Mouse (Mus musculus) hindbrain, embryonic 16.5 days (tissue): ENCODE measurements at regions not wholly inside any gene's neighbourhood (a gene's known extent, or its start where the extent isn't known, plus 50 kb on each side); places are given as distances from the start of the nearest gene placed in this dataset.
"Not testable (repeated sequence)": the region's sequence is repeated elsewhere in the genome, so short reads cannot be mapped to it uniquely, and the experiment has no call there.

Experiments
- ATAC-seq: fragments of 200-750 bp; cut with Nextera tagmentation; 2 replicates; pipeline ENCODE4 v1.8.0; 2017; ENCODE audit warnings: moderate TSS enrichment, moderate library complexity
- H3K27ac ChIP-seq: fragments of 300-500 bp; sonication (generic); 2 replicates; pipeline ENCODE4 v1.5.1; 2014; ENCODE audit warnings: low read depth, mild to moderate bottlenecking, control low read depth, low read length, moderate library complexity
- H3K27me3 ChIP-seq: fragments of 300-500 bp; sonication (generic); replicated peaks from 2 replicates; pipeline ENCODE4 v1.6.1; 2014; ENCODE audit warnings: low read length; ENCODE audit not compliant: control insufficient read depth, insufficient read depth
- H3K36me3 ChIP-seq: fragments of 300-500 bp; sonication (generic); 2 replicates; pipeline ENCODE4 v1.6.1; 2014; ENCODE audit warnings: mild to moderate bottlenecking, low read length, moderate library complexity, mixed read lengths; ENCODE audit not compliant: control insufficient read depth, insufficient read depth
- H3K4me1 ChIP-seq: fragments of 300-500 bp; sonication (generic); 2 replicates; pipeline ENCODE4 v1.6.1; 2014; ENCODE audit warnings: low read depth, low read length; ENCODE audit not compliant: control insufficient read depth, insufficient read depth
- H3K4me2 ChIP-seq: fragments of 300-500 bp; sonication (generic); 2 replicates; pipeline ENCODE4 v1.6.1; 2014; ENCODE audit warnings: mild to moderate bottlenecking, low read length, control low read depth, moderate library complexity
- H3K4me3 ChIP-seq: fragments of 300-500 bp; sonication (generic); 2 replicates; pipeline ENCODE4 v1.5.1; 2014; ENCODE audit warnings: mild to moderate bottlenecking, low read length, control low read depth, moderate library complexity
- H3K9ac ChIP-seq: fragments of 300-500 bp; sonication (generic); 2 replicates; pipeline ENCODE4 v1.6.1; 2014; ENCODE audit warnings: low read depth, mild to moderate bottlenecking, control low read depth, low read length, moderate library complexity
- H3K9me3 ChIP-seq: fragments of 300-500 bp; sonication (generic); 2 replicates; pipeline ENCODE4 v1.6.1; 2014; ENCODE audit warnings: mild to moderate bottlenecking, low read length, moderate library complexity; ENCODE audit not compliant: control insufficient read depth
- WGBS: fragments of 180-500 bp; shearing (Covaris S2); extraction: QIAGEN DNeasy Blood & Tissue Kit; methylation state at CpG from one replicate; pipeline ENCODE4 v1.1.7; 2014; 5-methylcytosine and 5-hydroxymethylcytosine counted together

- Histone ChIP-seq H3K4me3 (no peak overlapping the region), H3K9ac (no peak overlapping the region), H3K4me2 (no peak overlapping the region), H3K27ac (peak overlapping the region; percentile 16; the same call in 1 of the 2 replicates), H3K9me3 (no peaks in the 10 kb centered on the region), H3K36me3 (no peaks in the 10 kb centered on the region), H3K4me1 (peaks cover 11% of the 10 kb centered on the region), H3K27me3 (no peaks in the 10 kb centered on the region)
- WGBS = 43% methylated on average over 14 of the region's 14 CpGs
- peak; percentile 18 for ATAC-seq
Observed at GRCm38 (mm10) chr12:69474141-69474915, 102.1 kb upstream of the Gm9887 start.

- no peak overlapping the region for H3K9ac ChIP-seq
- H3K4me1 ChIP-seq = peaks cover 11% of the 10 kb centered on the region
- no peak overlapping the region for H3K4me2 ChIP-seq
- no peaks in the 10 kb centered on the region for H3K27me3 ChIP-seq
- ATAC-seq = no peak
- H3K9me3 ChIP-seq = no peaks in the 10 kb centered on the region
- no peak overlapping the region for H3K27ac ChIP-seq
- 78% methylated on average over 13 of the region's 13 CpGs for WGBS
- H3K36me3 ChIP-seq = no peaks in the 10 kb centered on the region
- no peak overlapping the region for H3K4me3 ChIP-seq
Observed at GRCm38 (mm10) chr12:69473379-69474057, 101.3 kb upstream of the Gm9887 start.

GRCm38 (mm10) chr12:69472912-69473311 lies 100.7 kb upstream of the Gm9887 start:
- Histone ChIP-seq H3K4me1 (peaks cover 11% of the 10 kb centered on the region), H3K4me2 (no peak overlapping the region), H3K27ac (no peak overlapping the region), H3K4me3 (no peak overlapping the region), H3K9me3 (no peaks in the 10 kb centered on the region), H3K36me3 (no peaks in the 10 kb centered on the region), H3K27me3 (no peaks in the 10 kb centered on the region), H3K9ac (no peak overlapping the region)
- 91% methylated on average over 9 of the region's 9 CpGs for WGBS
- no peak for ATAC-seq

DNA sequence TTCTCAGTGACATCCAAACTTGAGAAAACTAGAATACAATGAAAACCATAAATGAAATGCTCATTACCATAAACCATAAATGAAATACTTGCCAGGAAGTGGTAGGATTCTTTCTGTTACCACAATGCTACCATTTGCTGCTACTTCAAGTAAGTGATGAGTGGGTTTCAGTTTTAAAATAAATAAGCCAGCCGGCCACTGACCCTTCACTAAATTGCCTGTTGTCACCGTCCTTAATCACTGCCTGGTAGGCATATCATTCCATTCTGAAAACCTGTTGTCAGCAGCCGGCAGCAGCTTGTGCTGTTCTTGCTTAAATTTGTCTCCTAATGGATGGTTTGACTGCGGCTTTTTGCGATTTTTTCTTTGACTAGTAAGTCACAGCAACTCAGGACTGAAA lies 99.6 kb upstream of the Gm9887 start:
- Histone ChIP-seq H3K36me3 (no peaks in the 10 kb centered on the region), H3K4me2 (no peak overlapping the region), H3K4me1 (peaks cover 8% of the 10 kb centered on the region), H3K27me3 (no peaks in the 10 kb centered on the region), H3K9ac (no peak overlapping the region), H3K4me3 (no peak overlapping the region), H3K27ac (no peak overlapping the region), H3K9me3 (no peaks in the 10 kb centered on the region)
- ATAC-seq = no peak
- WGBS = 51% methylated on average over 5 of the region's 5 CpGs

GRCm38 (mm10) chr12:69469004-69469403 lies 96.7 kb upstream of the Gm9887 start:
- no peak for ATAC-seq
- no peaks in the 10 kb centered on the region for H3K27me3 ChIP-seq
- no peaks in the 10 kb centered on the region for H3K9me3 ChIP-seq
- no peak overlapping the region for H3K27ac ChIP-seq
- H3K36me3 ChIP-seq = no peaks in the 10 kb centered on the region
- 90% methylated on average over 6 of the region's 6 CpGs for WGBS
- no peak overlapping the region for H3K4me2 ChIP-seq
- H3K9ac ChIP-seq = no peak overlapping the region
- H3K4me3 ChIP-seq = no peak overlapping the region
- no peaks in the 10 kb centered on the region for H3K4me1 ChIP-seq

- no peaks in the 10 kb centered on the region for H3K9me3 ChIP-seq
- H3K27ac ChIP-seq = no peak overlapping the region
- no peaks in the 10 kb centered on the region for H3K27me3 ChIP-seq
- 83% methylated on average over 4 of the region's 4 CpGs for WGBS
- H3K4me3 ChIP-seq = no peak overlapping the region
- H3K9ac ChIP-seq = no peak overlapping the region
- no peak for ATAC-seq
- H3K36me3 ChIP-seq = no peaks in the 10 kb centered on the region
- H3K4me1 ChIP-seq = 0 out of 2 replicates have a peak, but pooled peaks cover 3% of the 10 kb centered on the region
- no peak overlapping the region for H3K4me2 ChIP-seq
Observed at GRCm38 (mm10) chr12:69467363-69467762, 95.1 kb upstream of the Gm9887 start.

DNA sequence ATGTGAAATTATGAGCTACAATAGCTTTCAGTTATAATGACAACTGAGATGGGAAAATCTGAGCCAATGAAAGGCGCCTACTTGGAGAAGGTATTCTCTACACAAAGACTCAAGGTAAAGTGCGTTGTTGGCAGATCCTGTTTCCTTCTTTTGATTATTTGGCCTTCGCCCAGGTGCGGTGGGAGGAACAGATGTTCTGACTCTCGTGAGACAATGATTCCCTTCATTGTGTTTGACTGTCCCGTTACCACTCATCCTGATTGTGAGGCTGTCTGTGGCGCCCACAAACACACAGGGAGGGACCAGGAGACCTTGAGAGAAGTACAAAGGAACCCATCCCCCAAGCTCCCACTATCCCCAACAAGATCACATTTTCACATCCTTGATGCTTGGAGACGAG lies 92.6 kb upstream of the Gm9887 start:
- no peaks in the 10 kb centered on the region for H3K9me3 ChIP-seq
- WGBS = 79% methylated on average over 8 of the region's 8 CpGs
- H3K4me1 ChIP-seq = peaks cover 11% of the 10 kb centered on the region

DNA sequence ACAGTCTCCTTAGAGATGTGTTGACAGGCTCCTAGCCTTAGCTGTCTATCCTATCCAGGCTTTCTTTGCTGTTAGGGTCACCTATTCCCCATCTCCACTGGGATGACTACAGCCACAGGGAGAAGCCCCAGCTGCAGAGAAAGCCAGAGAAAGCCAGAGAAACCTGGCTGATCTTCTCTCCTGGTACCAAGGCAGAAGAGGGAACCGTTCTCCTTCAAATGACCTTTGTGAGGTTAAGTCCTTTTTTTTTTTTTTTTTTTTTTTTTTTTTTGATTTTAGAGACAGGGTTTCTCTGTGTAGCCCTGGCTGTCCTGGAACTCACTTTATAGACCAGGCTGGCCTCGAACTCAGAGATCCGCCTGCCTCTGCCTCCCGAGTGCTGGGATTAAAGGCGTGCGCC lies 91.1 kb upstream of the Gm9887 start:
- not testable (repeated sequence) for H3K36me3 ChIP-seq, H3K9me3 ChIP-seq, H3K9ac ChIP-seq, H3K4me3 ChIP-seq, ATAC-seq, H3K27me3 ChIP-seq, H3K27ac ChIP-seq, H3K4me2 ChIP-seq
- H3K4me1 ChIP-seq = peaks cover 11% of the 10 kb centered on the region
- 95% methylated on average over 6 of the region's 6 CpGs for WGBS

More for the DNA sequence above, 92.6 kb upstream of the Gm9887 start:
- Histone ChIP-seq H3K4me2 (no peak overlapping the region), H3K36me3 (no peaks in the 10 kb centered on the region), H3K9ac (no peak overlapping the region), H3K27me3 (no peaks in the 10 kb centered on the region), H3K27ac (no peak overlapping the region), H3K4me3 (no peak overlapping the region)
- no peak for ATAC-seq
